Mouse (Mus musculus): Measurements from ENCODE around the gene Gnat2.

Gnat2 gene

GRCm38 (mm10) chr3:108092536-108093115, at the start of gene Gnat2:
Gene Gnat2 (plus strand): TSS chr3:108092789.
- in situ Hi-C loops (cut with MboI; ENCODE audit: low sequenced_read_pairs) = no loop called here

- in situ Hi-C loops (cut with MboI; ENCODE audit: low sequenced_read_pairs) = no loop called here
Measured at GRCm38 (mm10) chr3:108044394-108045140, 48.0 kb upstream of the Gnat2 start, which contains the start of gene Gstm4. Gene Gstm4 (minus strand): TSS chr3:108044894.

- in situ Hi-C loops (cut with MboI; ENCODE audit: low sequenced_read_pairs) = no loop called here
Measured at GRCm38 (mm10) chr3:108046944-108047655, 45.5 kb upstream of the Gnat2 start.

GRCm38 (mm10) chr3:108048306-108048705, 44.3 kb upstream of the Gnat2 start:
- in situ Hi-C loops (cut with MboI; ENCODE audit: low sequenced_read_pairs) = no loop called here

- in situ Hi-C loops (cut with MboI; ENCODE audit: low sequenced_read_pairs) = no loop called here
Measured at GRCm38 (mm10) chr3:108050493-108050892, 42.1 kb upstream of the Gnat2 start.

- in situ Hi-C loops (cut with MboI; ENCODE audit: low sequenced_read_pairs) = no loop called here
Measured at GRCm38 (mm10) chr3:108061420-108061819, 31.2 kb upstream of the Gnat2 start.

GRCm38 (mm10) chr3:108062648-108063047, 29.9 kb upstream of the Gnat2 start:
- in situ Hi-C loops (cut with MboI; ENCODE audit: low sequenced_read_pairs) = no loop called here

GRCm38 (mm10) chr3:108064672-108065071, 27.9 kb upstream of the Gnat2 start:
- in situ Hi-C loops (cut with MboI; ENCODE audit: low sequenced_read_pairs) = no loop called here

- in situ Hi-C loops (cut with MboI; ENCODE audit: low sequenced_read_pairs) = no loop called here
Measured at GRCm38 (mm10) chr3:108065551-108065950, 27.0 kb upstream of the Gnat2 start.

- in situ Hi-C loops (cut with MboI; ENCODE audit: low sequenced_read_pairs) = no loop called here
Measured at GRCm38 (mm10) chr3:108067370-108067934, 25.1 kb upstream of the Gnat2 start.

GRCm38 (mm10) chr3:108068826-108069225, 23.8 kb upstream of the Gnat2 start:
- in situ Hi-C loops (cut with MboI; ENCODE audit: low sequenced_read_pairs) = no loop called here

GRCm38 (mm10) chr3:108069231-108069870, 23.2 kb upstream of the Gnat2 start:
- in situ Hi-C loops (cut with MboI; ENCODE audit: low sequenced_read_pairs) = no loop called here

- in situ Hi-C loops (cut with MboI; ENCODE audit: low sequenced_read_pairs) = no loop called here
Measured at GRCm38 (mm10) chr3:108070295-108071293, 22.0 kb upstream of the Gnat2 start.

GRCm38 (mm10) chr3:108072983-108073569, 19.5 kb upstream of the Gnat2 start:
- in situ Hi-C loops (cut with MboI; ENCODE audit: low sequenced_read_pairs) = no loop called here

GRCm38 (mm10) chr3:108076836-108077235, 15.8 kb upstream of the Gnat2 start:
- in situ Hi-C loops (cut with MboI; ENCODE audit: low sequenced_read_pairs) = no loop called here

GRCm38 (mm10) chr3:108081681-108082080, 10.9 kb upstream of the Gnat2 start:
- in situ Hi-C loops (cut with MboI; ENCODE audit: low sequenced_read_pairs) = loop anchor here (10.0 kb wide), 1 partner anchor 63 kb away; the partner anchor contains the start of gene Gnai3

- in situ Hi-C loops (cut with MboI; ENCODE audit: low sequenced_read_pairs) = loop anchor here (10.0 kb wide), 1 partner anchor 62 kb away; the partner anchor contains the start of gene Gnai3
Measured at GRCm38 (mm10) chr3:108082251-108082875, 10.2 kb upstream of the Gnat2 start.

- in situ Hi-C loops (cut with MboI; ENCODE audit: low sequenced_read_pairs) = loop anchor here (10.0 kb wide), 1 partner anchor 62 kb away; the partner anchor contains the start of gene Gnai3
Measured at GRCm38 (mm10) chr3:108083161-108083560, 9.4 kb upstream of the Gnat2 start.
